Mouse (Mus musculus): ENCODE results near the gene Tspan5.

DNA sequence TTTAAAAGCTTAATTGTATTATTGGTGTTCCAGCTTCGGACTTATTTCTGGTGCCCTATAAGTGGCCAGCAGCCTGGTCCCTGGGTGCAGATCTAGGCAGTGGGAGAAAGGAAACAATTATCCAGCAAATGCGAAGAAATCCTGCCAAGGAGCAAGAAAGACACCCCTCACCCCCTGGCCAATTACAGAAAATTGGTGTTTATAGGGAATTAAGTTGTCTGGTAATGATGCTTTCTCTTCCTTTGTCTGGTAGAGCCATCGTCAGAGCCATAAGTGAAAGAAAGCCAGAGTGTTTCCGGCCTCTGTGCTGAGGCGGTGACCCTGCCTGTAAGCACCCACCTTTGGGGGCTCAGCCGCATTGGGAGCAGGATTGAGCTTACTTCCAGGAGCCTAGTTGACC is 59.7 kb downstream of the Tspan5 start:
- TF ChIP-seq CTCF (IDR thresholded peaks at IDR 0.05; ENCODE audit: low read depth, low read length), result no peak
- TF ChIP-seq POLR2A (IDR thresholded peaks at IDR 0.05; ENCODE audit: insufficient read depth, low read length), result no peak

Data from ES-Bruce4 (cell line).